Mouse (Mus musculus) spleen, postnatal 4 days (tissue): ENCODE data around the gene Ptprm.

Source experiments
- DNase-seq, 2 experiments: peaks; one replicate each; pipeline ENCODE4 v3.0.0; 2022; ENCODE audit warnings: low spot score in 2 of 2

Ptprm gene

DNA sequence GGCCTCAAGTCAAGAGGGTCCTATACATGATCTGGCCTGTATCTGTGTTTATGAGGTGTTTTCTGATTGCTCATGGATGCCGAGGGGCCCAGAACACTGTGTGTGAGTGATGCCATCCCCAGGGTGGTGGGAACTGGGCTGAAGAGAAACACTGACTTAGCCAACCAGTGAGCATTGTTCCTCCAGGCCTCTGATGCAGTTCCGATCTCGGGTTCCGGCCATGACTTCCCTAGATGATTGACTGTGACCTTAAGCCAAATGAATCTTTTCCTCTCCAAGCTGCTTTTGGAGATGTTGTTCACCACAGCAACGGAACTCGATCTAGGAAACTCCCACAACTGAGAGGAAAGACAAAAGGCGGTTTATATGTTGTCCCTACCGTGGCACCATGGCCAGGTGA lies 9.1 kb downstream of the Ptprm start:
- no peak for DNase-seq

DNA sequence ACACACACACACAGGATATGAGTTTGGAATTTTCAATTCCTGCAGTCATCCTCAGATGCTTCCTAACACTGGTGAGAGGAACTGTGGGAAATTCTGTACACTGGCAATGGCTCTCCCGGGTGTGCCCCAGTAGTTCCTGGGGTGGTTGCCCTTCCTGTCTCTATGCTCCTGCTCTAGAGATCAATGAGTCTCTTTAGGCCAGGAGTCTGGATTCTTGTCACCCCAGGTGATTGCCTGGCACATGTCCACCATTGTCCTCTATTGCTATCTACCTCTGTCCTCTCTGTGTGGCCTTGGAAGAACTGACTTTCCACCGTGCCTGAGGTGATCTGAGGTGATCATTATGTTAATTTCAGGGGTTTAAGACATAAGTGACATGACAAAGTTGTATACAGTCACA lies 10.8 kb downstream of the Ptprm start:
- DNase-seq, result no peak

DNA sequence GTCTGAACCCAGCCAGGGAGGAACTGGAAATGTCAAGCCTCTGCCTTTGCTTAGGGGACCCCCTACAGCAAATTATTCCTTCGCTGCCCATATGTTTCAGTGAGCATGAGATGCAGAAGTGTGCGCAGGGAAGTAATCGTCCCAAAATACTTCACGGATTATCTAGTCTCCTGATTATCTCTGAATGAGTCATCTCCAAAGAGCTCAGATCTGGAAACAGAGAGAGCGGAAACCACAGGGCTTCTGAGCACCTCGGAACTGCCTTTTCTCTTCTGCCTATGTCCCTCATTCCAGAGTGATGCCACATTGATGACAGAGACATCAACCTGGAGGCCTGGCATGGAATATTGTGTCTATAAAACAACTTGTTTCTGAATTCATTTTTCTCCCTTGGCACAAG lies 11.3 kb downstream of the Ptprm start:
- no peak for DNase-seq

- no peak for DNase-seq
Observed at GRCm38 (mm10) chr17:67340362-67340761, 13.9 kb downstream of the Ptprm start.

DNA sequence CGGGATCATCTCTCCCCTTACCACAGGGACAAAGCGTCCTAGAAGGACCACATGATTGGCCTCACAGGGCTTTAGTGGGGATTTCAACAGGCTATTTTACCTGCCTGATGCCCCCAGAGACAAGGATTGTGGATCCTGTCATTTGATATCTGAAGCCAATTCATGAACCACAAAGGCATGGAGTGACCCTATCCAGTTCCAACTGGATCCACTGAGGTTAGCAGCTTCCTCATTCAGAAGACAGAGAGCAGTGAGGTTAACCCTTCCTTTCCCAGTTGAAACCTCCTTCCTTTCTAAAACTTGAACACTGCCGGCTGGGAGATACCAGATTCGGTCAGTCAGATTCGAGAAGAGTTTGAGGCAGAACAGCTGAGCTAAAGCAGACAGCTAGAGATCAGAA lies 14.7 kb downstream of the Ptprm start:
- DNase-seq, result no peak

DNA sequence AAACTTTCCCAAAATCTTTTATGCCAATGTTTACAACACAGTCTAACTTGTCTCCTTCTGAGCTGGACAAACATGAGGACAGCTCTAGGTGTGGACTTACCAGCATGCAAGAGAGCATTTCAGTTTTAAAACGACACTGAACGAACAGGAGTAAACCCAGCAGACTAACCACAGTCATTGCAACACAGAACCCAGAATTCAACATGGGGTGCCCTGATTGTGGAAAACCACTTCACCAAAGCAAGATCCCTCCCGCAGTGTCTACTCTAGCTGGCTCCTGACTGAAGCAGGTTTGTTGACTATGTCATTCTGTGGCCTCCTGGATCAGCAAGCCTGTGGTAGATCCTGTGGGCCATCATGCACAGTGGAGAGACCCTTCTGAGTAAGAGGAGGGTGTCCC lies 19.9 kb downstream of the Ptprm start:
- no peak for DNase-seq

GRCm38 (mm10) chr17:67329435-67329834 lies 24.8 kb downstream of the Ptprm start:
- no peak for DNase-seq

- DNase-seq, result no peak
Observed at GRCm38 (mm10) chr17:67324499-67324832, 29.8 kb downstream of the Ptprm start.

DNA sequence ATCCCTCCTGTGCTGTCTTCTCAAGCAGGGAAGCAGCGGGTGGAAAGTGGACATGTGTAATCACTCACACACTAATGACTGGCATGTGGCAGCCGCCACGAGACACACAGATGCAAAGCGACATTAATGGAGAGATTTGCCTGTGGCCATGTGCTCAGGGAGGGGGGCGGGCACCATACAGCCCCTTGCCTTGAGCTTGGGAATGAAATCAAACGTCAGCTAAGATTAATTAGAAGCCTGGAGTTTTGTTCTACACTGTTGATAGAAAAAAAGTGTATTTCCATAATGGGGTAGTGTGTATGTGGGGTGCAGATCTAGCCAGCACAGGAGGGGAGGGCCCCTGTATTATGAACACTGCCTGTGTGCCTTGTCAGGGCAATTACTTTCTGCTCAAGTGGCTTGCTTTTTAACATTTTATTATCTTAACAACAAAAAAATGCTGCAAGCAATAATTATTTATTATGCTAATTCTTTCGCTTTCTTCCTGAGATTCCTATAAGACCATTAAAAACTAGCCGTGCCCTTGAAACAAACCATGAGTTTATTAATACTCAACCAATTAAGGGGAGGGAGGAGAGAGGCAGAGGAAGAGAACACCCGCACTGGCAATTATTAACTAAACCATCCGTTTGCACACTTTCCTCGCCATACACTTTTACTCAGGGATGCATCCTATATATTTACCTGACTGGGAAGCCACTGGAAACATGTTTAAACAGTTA lies 30.3 kb downstream of the Ptprm start:
- no peak for DNase-seq

GRCm38 (mm10) chr17:67314491-67315205 lies 39.6 kb downstream of the Ptprm start:
- DNase-seq, result no peak

DNA sequence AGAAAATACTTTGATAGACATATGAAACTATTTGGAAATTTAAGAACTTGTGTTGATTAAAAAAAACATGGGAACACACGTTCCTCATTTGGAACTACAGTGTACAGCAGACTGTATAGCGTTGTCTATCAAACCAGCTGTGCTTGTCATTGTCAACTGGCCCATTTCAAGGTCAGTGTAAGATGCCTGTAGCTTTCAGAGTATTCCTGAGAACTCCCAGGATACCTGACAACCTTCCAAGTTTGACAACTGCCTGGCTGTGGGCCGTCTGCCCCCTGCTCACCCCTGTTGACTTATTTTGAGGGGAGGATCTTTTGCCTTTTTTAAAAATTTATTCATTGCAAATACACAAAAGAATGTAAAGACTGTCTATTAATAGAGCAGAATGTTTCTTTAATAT lies 45.8 kb downstream of the Ptprm start:
- no peak for DNase-seq

DNA sequence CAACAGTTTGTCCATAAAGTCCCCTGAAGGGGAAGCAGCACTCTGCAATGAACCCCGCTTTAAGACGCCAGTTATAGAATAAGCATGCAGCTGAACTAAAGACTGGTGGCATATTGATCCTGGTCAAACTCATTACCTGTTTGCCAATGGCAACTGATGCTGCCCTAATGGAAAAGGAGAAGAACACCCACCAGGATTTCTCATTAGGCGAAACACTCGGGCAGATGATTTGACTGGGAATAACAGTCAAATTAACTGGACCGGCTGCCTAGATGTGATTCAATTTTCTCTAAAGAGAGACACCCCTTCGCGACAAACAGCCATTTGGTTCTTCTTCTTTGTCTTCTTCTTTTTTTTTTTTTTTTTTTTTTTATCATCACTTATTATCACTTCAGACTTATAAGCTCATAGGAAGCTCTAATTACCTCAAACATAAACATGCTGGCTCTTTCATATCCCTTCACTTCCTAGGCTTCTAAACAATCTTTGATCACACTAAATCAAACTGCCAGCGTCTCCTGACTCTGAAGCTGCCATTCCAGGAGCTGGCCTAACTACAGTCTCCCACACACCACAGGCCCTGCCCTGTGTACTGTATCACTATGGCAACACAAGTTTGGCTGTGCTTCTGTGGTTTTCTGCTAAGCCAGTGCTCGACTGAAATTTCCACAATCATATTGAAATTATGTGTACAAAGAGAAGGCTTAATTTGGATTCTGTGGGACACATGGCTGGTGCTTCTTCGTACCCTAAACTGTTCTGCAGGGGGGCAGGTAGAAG lies 48.0 kb downstream of the Ptprm start:
- no peak for DNase-seq

- DNase-seq, result no peak
Observed at GRCm38 (mm10) chr17:67304831-67305230, 49.4 kb downstream of the Ptprm start.

- no peak for DNase-seq
Observed at GRCm38 (mm10) chr17:67303326-67304099, 50.7 kb downstream of the Ptprm start.

GRCm38 (mm10) chr17:67302569-67302968 lies 51.7 kb downstream of the Ptprm start:
- no peak for DNase-seq

DNA sequence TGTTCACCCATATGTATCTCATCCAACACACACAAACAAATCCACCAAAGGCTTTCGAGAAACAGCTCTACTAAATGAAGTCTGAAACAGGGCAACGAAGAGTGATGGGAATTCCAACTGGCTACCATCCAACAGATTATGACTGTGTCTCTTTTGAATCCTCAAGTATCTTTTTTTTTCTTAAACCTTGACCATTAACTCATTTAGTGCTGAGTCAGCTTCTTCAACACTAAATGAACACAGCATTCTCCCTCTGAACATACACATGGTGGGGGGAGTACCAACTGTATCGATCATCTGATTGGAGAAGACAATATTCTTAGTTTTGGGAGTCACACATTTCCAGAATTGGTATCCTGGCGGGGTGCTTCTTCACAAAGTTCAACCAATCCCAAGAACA lies 52.2 kb downstream of the Ptprm start:
- DNase-seq, result no peak

DNA sequence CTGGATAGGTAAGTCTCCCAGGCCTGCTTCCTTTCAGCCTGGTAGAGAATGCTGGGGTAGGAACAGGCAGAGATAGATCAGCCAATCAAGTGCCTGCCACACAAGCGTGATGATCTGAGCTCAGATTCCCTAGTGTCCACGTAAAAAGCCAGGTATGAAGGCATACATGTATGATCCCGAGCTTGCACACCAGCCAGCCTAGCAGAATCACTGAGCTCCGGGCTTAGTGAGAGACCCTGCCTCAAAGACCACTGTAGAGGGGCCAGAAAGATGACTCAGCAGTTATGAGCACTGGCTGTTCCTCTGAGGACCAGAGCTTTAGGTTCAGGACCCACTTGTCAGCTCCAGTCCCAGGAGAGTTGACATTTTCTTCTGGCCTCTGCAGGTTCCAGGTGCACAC lies 52.9 kb downstream of the Ptprm start:
- DNase-seq, result no peak

- DNase-seq, result no peak
Observed at GRCm38 (mm10) chr17:67298269-67298798, 55.9 kb downstream of the Ptprm start.

DNA sequence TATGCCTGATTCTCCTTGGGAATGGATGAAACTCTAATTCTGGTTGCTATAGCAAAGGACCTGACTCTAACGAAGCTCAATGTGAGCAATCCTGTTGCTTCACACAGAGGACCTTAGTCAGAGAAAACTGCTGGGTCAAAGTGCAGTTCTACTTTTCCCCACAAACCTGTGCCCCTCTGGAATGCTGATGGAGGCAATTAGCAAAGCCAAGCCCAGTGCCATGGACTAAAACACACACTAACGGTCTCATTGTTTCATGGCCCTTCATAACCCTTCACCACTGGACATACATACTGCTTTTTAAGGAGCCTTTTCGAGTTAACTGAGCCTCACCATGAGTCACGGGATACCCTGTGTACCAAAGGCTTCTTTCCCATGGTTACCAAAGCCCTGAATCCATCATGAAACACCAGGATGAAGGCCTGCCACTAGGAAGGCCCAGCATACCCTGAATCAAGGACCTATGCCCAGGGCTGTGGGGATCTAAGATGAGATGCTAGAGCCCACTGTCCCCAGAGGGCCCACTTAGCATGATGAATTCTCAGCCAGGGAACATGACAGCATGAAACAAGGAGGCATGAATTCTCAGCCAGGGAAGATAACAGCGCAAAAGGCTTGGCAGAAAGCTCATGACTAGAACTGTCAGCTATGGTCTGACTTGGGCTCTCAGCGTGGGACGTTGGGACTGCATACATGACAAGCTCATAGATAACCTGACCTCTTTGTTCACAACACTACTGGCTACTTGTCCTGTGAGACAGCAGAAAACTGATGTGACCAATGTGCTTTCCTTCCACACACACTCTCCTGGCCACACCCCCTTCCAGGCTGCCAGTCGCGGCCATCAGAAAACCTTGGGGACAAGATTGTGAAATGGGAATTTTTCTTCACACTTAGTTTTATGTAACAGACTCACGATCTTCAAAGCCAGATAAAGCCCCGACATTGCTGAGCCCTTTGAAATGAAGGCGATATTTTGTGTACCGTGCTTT lies 57.4 kb downstream of the Ptprm start:
- DNase-seq, result no peak

- DNase-seq, result no peak
Observed at GRCm38 (mm10) chr17:67290662-67291240, 63.5 kb downstream of the Ptprm start.
